Mouse (Mus musculus): ENCODE measurements around the gene Plxnb1. TPM values are rescaled to one million over a fixed set of nuclear protein-coding genes. Genes with fewer than 3 reads are reported as not detected.

The Plxnb1 gene
- polyA plus RNA-seq, 1 experiment from 2014 or later = 27.3 TPM

GRCm38 (mm10) chr9:109094553-109095136, 544 bp upstream of the Plxnb1 start:
- under 1% methylated on average over 15 of the region's 21 CpGs for WGBS
- Histone ChIP-seq H3K36me3 (ENCODE audit: control insufficient read depth, insufficient read depth, low read length) (no peaks in the 10 kb centered on the region; the same call in 1 of the 2 replicates), H3K4me1 (replicated peaks; ENCODE audit: control insufficient read depth, insufficient read depth, low read length) (peaks cover 35% of the 10 kb centered on the region), H3K4me2 (ENCODE audit: low read depth, low read length, severe bottlenecking) (peak overlapping the region; percentile 53), H3K9ac (ENCODE audit: low read length) (peak overlapping the region; percentile 97), H3K4me3 (ENCODE audit: low read depth, low read length) (peak overlapping the region; percentile 70), H3K27ac (ENCODE audit: low read depth, low read length) (peak overlapping the region; percentile 100), H3K27me3 (ENCODE audit: control insufficient read depth, insufficient read depth, low read length) (no peaks in the 10 kb centered on the region), H3K9me3 (ENCODE audit: control insufficient read depth, low read length) (no peaks in the 10 kb centered on the region)
- DNase-seq (ENCODE audit: low spot score) (peak; percentile 71), ATAC-seq (replicated peaks; ENCODE audit: low FRiP score) (peak; percentile 16; the same call in 1 of the 2 replicates)

- Histone ChIP-seq H3K4me3 (ENCODE audit: low read depth, low read length) (peak overlapping the region; percentile 70), H3K4me2 (ENCODE audit: low read depth, low read length, severe bottlenecking) (peak overlapping the region; percentile 53), H3K27me3 (ENCODE audit: control insufficient read depth, insufficient read depth, low read length) (no peaks in the 10 kb centered on the region), H3K36me3 (ENCODE audit: control insufficient read depth, insufficient read depth, low read length) (no peaks in the 10 kb centered on the region; the same call in 1 of the 2 replicates), H3K9me3 (ENCODE audit: control insufficient read depth, low read length) (no peaks in the 10 kb centered on the region), H3K9ac (ENCODE audit: low read length) (peak overlapping the region; percentile 97), H3K27ac (ENCODE audit: low read depth, low read length) (peak overlapping the region; percentile 100), H3K4me1 (replicated peaks; ENCODE audit: control insufficient read depth, insufficient read depth, low read length) (peaks cover 28% of the 10 kb centered on the region)
- DNase-seq (ENCODE audit: low spot score) = no peak
- no peak for ATAC-seq (replicated peaks; ENCODE audit: low FRiP score)
- 11% methylated on average over 9 of the region's 9 CpGs for WGBS
These were observed 1.1 kb downstream of the Plxnb1 start for GRCm38 (mm10) chr9:109096251-109096661.

GRCm38 (mm10) chr9:109096856-109097255, 1.7 kb downstream of the Plxnb1 start:
- peak overlapping the region; percentile 100 for H3K27ac ChIP-seq (ENCODE audit: low read depth, low read length)
- no peaks in the 10 kb centered on the region; the same call in 1 of the 2 replicates for H3K36me3 ChIP-seq (ENCODE audit: control insufficient read depth, insufficient read depth, low read length)
- H3K4me3 ChIP-seq (ENCODE audit: low read depth, low read length) = peak overlapping the region; percentile 70
- H3K27me3 ChIP-seq (ENCODE audit: control insufficient read depth, insufficient read depth, low read length) = no peaks in the 10 kb centered on the region
- no peaks in the 10 kb centered on the region for H3K9me3 ChIP-seq (ENCODE audit: control insufficient read depth, low read length)
- peak overlapping the region; percentile 97 for H3K9ac ChIP-seq (ENCODE audit: low read length)
- DNase-seq (ENCODE audit: low spot score) = no peak
- H3K4me1 ChIP-seq (replicated peaks; ENCODE audit: control insufficient read depth, insufficient read depth, low read length) = peaks cover 28% of the 10 kb centered on the region
- peak overlapping the region; percentile 53 for H3K4me2 ChIP-seq (ENCODE audit: low read depth, low read length, severe bottlenecking)
- 21% methylated on average over 6 of the region's 6 CpGs for WGBS
- ATAC-seq (replicated peaks; ENCODE audit: low FRiP score) = no peak

GRCm38 (mm10) chr9:109097291-109097690, 2.1 kb downstream of the Plxnb1 start:
- no peak for ATAC-seq (replicated peaks; ENCODE audit: low FRiP score)
- H3K4me1 ChIP-seq (replicated peaks; ENCODE audit: control insufficient read depth, insufficient read depth, low read length) = peaks cover 28% of the 10 kb centered on the region

GRCm38 (mm10) chr9:109097831-109098230, 2.6 kb downstream of the Plxnb1 start:
- ATAC-seq (replicated peaks; ENCODE audit: low FRiP score) = no peak
- DNase-seq (ENCODE audit: low spot score) = no peak
- peaks cover 28% of the 10 kb centered on the region for H3K4me1 ChIP-seq (replicated peaks; ENCODE audit: control insufficient read depth, insufficient read depth, low read length)
- no peaks in the 10 kb centered on the region for H3K9me3 ChIP-seq (ENCODE audit: control insufficient read depth, low read length)
- peak overlapping the region; percentile 53 for H3K4me2 ChIP-seq (ENCODE audit: low read depth, low read length, severe bottlenecking)
- WGBS = 73% methylated on average over 5 of the region's 5 CpGs
- H3K27me3 ChIP-seq (ENCODE audit: control insufficient read depth, insufficient read depth, low read length) = no peaks in the 10 kb centered on the region
- H3K27ac ChIP-seq (ENCODE audit: low read depth, low read length) = peak overlapping the region; percentile 100; the same call in 1 of the 2 replicates
- peak overlapping the region; percentile 70 for H3K4me3 ChIP-seq (ENCODE audit: low read depth, low read length)
- H3K9ac ChIP-seq (ENCODE audit: low read length) = peak overlapping the region; percentile 97
- H3K36me3 ChIP-seq (ENCODE audit: control insufficient read depth, insufficient read depth, low read length) = peaks cover 4% of the 10 kb centered on the region

More at GRCm38 (mm10) chr9:109097291-109097690, 2.1 kb downstream of the Plxnb1 start:
- Histone ChIP-seq H3K36me3 (ENCODE audit: control insufficient read depth, insufficient read depth, low read length) (no peaks in the 10 kb centered on the region; the same call in 1 of the 2 replicates), H3K27me3 (ENCODE audit: control insufficient read depth, insufficient read depth, low read length) (no peaks in the 10 kb centered on the region), H3K27ac (ENCODE audit: low read depth, low read length) (peak overlapping the region; percentile 100), H3K9me3 (ENCODE audit: control insufficient read depth, low read length) (no peaks in the 10 kb centered on the region), H3K4me3 (ENCODE audit: low read depth, low read length) (peak overlapping the region; percentile 70), H3K4me2 (ENCODE audit: low read depth, low read length, severe bottlenecking) (peak overlapping the region; percentile 53), H3K9ac (ENCODE audit: low read length) (peak overlapping the region; percentile 97)
- WGBS = 21% methylated on average over 6 of the region's 6 CpGs
- no peak for DNase-seq (ENCODE audit: low spot score)

GRCm38 (mm10) chr9:109098366-109098765, 3.2 kb downstream of the Plxnb1 start:
- 91% methylated on average over 8 of the region's 8 CpGs for WGBS
- no peaks in the 10 kb centered on the region for H3K27me3 ChIP-seq (ENCODE audit: control insufficient read depth, insufficient read depth, low read length)
- no peak overlapping the region for H3K27ac ChIP-seq (ENCODE audit: low read depth, low read length)
- DNase-seq (ENCODE audit: low spot score) (no peak), ATAC-seq (replicated peaks; ENCODE audit: low FRiP score) (no peak)
- no peak overlapping the region for H3K4me3 ChIP-seq (ENCODE audit: low read depth, low read length)
- peak overlapping the region; percentile 53; the same call in 1 of the 2 replicates for H3K4me2 ChIP-seq (ENCODE audit: low read depth, low read length, severe bottlenecking)
- no peak overlapping the region for H3K9ac ChIP-seq (ENCODE audit: low read length)
- H3K9me3 ChIP-seq (ENCODE audit: control insufficient read depth, low read length) = no peaks in the 10 kb centered on the region
- peaks cover 6% of the 10 kb centered on the region for H3K36me3 ChIP-seq (ENCODE audit: control insufficient read depth, insufficient read depth, low read length)
- peaks cover 28% of the 10 kb centered on the region for H3K4me1 ChIP-seq (replicated peaks; ENCODE audit: control insufficient read depth, insufficient read depth, low read length)

- Histone ChIP-seq H3K27me3 (ENCODE audit: control insufficient read depth, insufficient read depth, low read length) (no peaks in the 10 kb centered on the region), H3K27ac (ENCODE audit: low read depth, low read length) (no peak overlapping the region), H3K4me1 (replicated peaks; ENCODE audit: control insufficient read depth, insufficient read depth, low read length) (peaks cover 27% of the 10 kb centered on the region), H3K9ac (ENCODE audit: low read length) (no peak overlapping the region; the same call in 1 of the 2 replicates), H3K4me3 (ENCODE audit: low read depth, low read length) (no peak overlapping the region), H3K9me3 (ENCODE audit: control insufficient read depth, low read length) (no peaks in the 10 kb centered on the region), H3K4me2 (ENCODE audit: low read depth, low read length, severe bottlenecking) (no peak overlapping the region), H3K36me3 (ENCODE audit: control insufficient read depth, insufficient read depth, low read length) (peaks cover 8% of the 10 kb centered on the region)
- ATAC-seq (replicated peaks; ENCODE audit: low FRiP score) = no peak
- no peak for DNase-seq (ENCODE audit: low spot score)
- WGBS = 73% methylated on average over 6 of the region's 6 CpGs
These were observed 3.8 kb downstream of the Plxnb1 start for GRCm38 (mm10) chr9:109098969-109099368.

- no peak overlapping the region for H3K4me3 ChIP-seq (ENCODE audit: low read depth, low read length)
- H3K9me3 ChIP-seq (ENCODE audit: control insufficient read depth, low read length) = no peaks in the 10 kb centered on the region
- no peaks in the 10 kb centered on the region for H3K27me3 ChIP-seq (ENCODE audit: control insufficient read depth, insufficient read depth, low read length)
- H3K4me2 ChIP-seq (ENCODE audit: low read depth, low read length, severe bottlenecking) = no peak overlapping the region
- no peak for ATAC-seq (replicated peaks; ENCODE audit: low FRiP score)
- peaks cover 18% of the 10 kb centered on the region; the same call in 1 of the 2 replicates for H3K4me1 ChIP-seq (replicated peaks; ENCODE audit: control insufficient read depth, insufficient read depth, low read length)
- no peak for DNase-seq (ENCODE audit: low spot score)
- peaks cover 12% of the 10 kb centered on the region for H3K36me3 ChIP-seq (ENCODE audit: control insufficient read depth, insufficient read depth, low read length)
- H3K27ac ChIP-seq (ENCODE audit: low read depth, low read length) = no peak overlapping the region
- 86% methylated on average over 20 of the region's 20 CpGs for WGBS
- H3K9ac ChIP-seq (ENCODE audit: low read length) = no peak overlapping the region
These were observed 5.2 kb downstream of the Plxnb1 start for GRCm38 (mm10) chr9:109100307-109100928.

All from forebrain, embryonic 11.5 days (tissue).